Mouse (Mus musculus): ENCODE results near the gene Olfr606. TPM values are rescaled to one million over a fixed set of nuclear protein-coding genes. Genes with fewer than 3 reads are reported as not detected.
"Not testable (repeated sequence)": the region's sequence is repeated elsewhere in the genome, so short reads cannot be mapped to it uniquely, and the experiment has no call there.

Gene Olfr606
- 0.16 TPM in 1 of 2 replicates, not detected in the other for polyA plus RNA-seq (2015; fragmentation: Nextera tagmentation; extraction: Ambion mirVana)

DNA sequence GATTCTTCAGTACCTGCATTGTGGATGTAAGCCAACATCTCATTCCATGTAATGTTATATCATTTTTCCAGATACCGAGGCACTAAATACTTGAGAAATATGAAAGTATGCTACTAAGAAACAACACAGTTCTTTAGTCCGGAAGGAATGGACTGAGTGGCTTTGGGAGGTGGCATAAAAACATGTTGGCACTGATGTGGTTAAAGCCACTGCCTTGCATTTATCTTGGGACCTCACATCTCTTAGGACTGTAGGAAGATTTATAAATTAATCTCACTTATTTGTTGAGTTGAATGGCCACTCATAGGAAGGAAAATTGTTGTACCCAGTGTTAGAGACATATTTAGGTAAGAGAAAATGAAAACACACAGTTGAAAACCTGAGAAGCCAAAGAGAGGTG lies at the start of gene Olfr606:
Gene Olfr606, plus strand, starts transcription at position 301 of the 400 bp plus-strand sequence.
- Histone ChIP-seq H3K27me3 (no peaks in the 10 kb centered on the region), H3K36me3 (no peaks in the 10 kb centered on the region), H3K9ac (no peak within 1 kb of the TSS), H3K4me1 (no peaks in the 10 kb centered on the region), H3K4me3 (replicated peaks) (no peak within 1 kb of the TSS), H3K9me3 (replicated peaks) (no peaks in the 10 kb centered on the region), H3K4me2 (replicated peaks) (no peak within 1 kb of the TSS), H3K27ac (replicated peaks) (no peak within 1 kb of the TSS)
- 85% methylated on average over 2 of the region's 2 CpGs for WGBS
- no peak for ATAC-seq (ENCODE audit: insufficient number of reproducible peaks, low FRiP score, low TSS enrichment, low read depth)

DNA sequence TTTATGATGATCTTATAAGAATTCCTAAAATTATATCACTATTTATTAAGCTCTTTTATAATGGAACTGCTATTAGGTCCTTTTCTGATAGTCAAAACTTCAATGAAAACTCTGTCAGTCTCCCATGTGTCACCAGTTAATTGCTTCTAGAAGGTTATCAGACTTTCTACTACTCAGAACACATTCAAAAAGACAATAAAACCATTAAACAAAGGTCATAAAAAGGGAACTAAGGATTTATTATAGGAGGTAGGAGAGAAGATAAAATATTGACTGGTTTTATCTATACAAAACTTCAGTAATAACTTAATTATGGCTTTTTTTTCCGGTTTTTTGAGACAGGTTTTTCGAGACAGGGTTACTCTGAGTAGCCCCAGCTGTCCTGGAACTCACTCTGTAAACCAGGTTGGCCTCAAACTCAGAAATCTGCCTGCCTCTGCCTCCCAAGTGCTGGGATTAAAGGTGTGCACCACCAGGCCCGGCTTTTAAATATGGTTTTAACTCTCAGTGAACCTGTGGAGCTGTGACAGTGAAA lies 42.3 kb upstream of the Olfr606 start:
- H3K4me1 ChIP-seq; H3K27ac ChIP-seq (replicated peaks); H3K36me3 ChIP-seq; ATAC-seq (ENCODE audit: insufficient number of reproducible peaks, low FRiP score, low TSS enrichment, low read depth); H3K4me3 ChIP-seq (replicated peaks); H3K4me2 ChIP-seq (replicated peaks); H3K27me3 ChIP-seq; H3K9ac ChIP-seq; H3K9me3 ChIP-seq (replicated peaks): not testable (repeated sequence)
- WGBS: 70% methylated on average over 3 of the region's 3 CpGs

DNA sequence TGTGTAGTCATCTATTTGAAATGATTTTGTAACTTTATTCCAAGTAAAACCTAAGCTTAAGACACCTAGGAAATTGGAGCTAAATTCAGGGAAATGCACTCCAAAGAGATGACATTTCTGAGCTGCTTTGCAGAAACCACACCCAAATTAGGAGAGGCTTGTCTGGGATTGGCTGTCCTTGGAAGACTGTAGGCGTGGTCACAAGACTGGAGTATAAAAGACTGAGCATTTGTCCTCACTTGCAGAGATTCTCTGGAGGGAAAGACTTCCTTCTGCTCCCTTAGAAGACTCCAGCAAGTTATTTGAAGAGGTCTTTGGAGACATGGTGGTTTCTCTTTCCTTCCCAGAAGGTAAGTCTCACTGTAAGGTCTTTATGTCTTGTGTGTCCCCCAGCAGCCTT lies 34.1 kb upstream of the Olfr606 start, which contains the start of gene Usp17lc:
Gene Usp17lc, plus strand, starts transcription at position 301 of the 400 bp plus-strand sequence.
- H3K9ac ChIP-seq; H3K27me3 ChIP-seq; H3K27ac ChIP-seq (replicated peaks); H3K4me1 ChIP-seq; H3K9me3 ChIP-seq (replicated peaks); H3K4me2 ChIP-seq (replicated peaks); ATAC-seq (ENCODE audit: insufficient number of reproducible peaks, low FRiP score, low TSS enrichment, low read depth); H3K4me3 ChIP-seq (replicated peaks); H3K36me3 ChIP-seq: not testable (repeated sequence)
- 65% methylated on average over 1 of the region's 1 CpGs for WGBS

DNA sequence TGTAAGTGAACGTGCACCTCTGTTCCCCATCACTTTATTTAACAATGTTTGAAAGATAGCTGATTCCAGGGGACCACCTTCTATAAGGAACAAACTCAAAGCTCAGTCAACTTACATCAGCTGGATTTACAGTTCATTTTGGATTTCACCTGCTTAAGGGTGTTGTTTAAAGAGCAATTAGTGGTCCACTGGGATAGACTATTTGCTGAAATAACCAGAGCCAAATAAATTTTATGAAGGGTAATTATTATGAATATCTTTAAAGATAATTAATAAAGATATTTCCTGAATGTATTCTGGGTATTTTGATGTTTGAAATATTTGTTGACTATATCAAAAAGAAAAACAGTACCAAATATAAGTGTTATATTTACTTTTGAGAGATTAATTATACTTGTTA lies 3.5 kb upstream of the Olfr606 start, which contains the start of gene Olfr605:
Gene Olfr605, minus strand, starts transcription at position 101 of the 400 bp plus-strand sequence.
- Histone ChIP-seq H3K36me3 (no peaks in the 10 kb centered on the region), H3K27ac (replicated peaks) (no peak within 1 kb of the TSS), H3K27me3 (no peaks in the 10 kb centered on the region), H3K4me3 (replicated peaks) (no peak within 1 kb of the TSS), H3K9ac (no peak within 1 kb of the TSS), H3K4me2 (replicated peaks) (no peak within 1 kb of the TSS), H3K9me3 (replicated peaks) (no peaks in the 10 kb centered on the region), H3K4me1 (no peaks in the 10 kb centered on the region)
- 79% methylated on average over 1 of the region's 1 CpGs for WGBS
- no peak for ATAC-seq (ENCODE audit: insufficient number of reproducible peaks, low FRiP score, low TSS enrichment, low read depth)

DNA sequence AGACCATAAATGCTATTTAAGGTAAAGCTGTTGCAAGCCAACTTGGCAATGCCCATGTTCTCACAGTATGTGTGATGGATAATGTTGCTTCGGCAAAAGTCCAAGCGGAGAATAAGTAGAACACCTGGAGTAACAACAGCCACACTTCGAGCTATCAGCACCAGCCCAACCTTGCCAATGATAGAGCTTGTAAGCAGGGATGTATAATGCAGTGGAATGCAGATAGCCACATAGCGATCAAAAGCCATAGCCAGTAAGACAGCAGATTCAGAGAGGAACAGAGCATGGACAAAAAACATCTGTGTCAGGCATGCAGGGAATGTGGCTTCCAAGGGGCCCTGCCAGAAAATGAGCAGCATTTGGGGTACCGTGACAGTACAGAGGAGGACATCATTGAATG lies 11.7 kb downstream of the Olfr606 start:
- H3K27ac ChIP-seq (replicated peaks): no peak overlapping the region
- WGBS: 84% methylated on average over 5 of the region's 5 CpGs
- no peaks in the 10 kb centered on the region for H3K9me3 ChIP-seq (replicated peaks)
- no peak for ATAC-seq (ENCODE audit: insufficient number of reproducible peaks, low FRiP score, low TSS enrichment, low read depth)
- no peaks in the 10 kb centered on the region for H3K36me3 ChIP-seq
- no peak overlapping the region for H3K9ac ChIP-seq
- no peaks in the 10 kb centered on the region for H3K4me1 ChIP-seq
- H3K4me2 ChIP-seq (replicated peaks): no peak overlapping the region
- H3K27me3 ChIP-seq: no peaks in the 10 kb centered on the region
- H3K4me3 ChIP-seq (replicated peaks): no peak overlapping the region

DNA sequence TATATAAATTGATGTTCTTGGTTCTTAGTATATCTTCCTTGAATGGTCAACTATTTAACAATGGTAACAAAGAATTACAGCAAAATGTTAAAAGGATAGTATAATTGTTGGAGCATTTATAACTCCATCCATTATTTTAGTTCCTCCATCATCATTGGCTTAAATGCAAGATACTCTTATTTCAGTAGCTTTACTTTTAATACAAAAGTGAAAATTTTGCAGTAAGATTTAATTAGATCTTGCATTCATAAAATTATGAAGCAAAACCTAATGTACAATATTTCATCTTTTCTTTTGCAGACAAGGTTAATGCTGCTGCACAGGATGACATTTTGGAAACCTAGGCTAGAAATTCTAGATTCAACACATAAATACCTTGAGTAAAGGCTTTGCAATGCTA lies 20.7 kb downstream of the Olfr606 start, which contains the start of gene Olfr608:
Gene Olfr608, plus strand, starts transcription at position 301 of the 400 bp plus-strand sequence.
- no peaks in the 10 kb centered on the region for H3K9me3 ChIP-seq (replicated peaks)
- no peak within 1 kb of the TSS for H3K9ac ChIP-seq
- H3K27me3 ChIP-seq: no peaks in the 10 kb centered on the region
- H3K4me3 ChIP-seq (replicated peaks): no peak within 1 kb of the TSS
- no peaks in the 10 kb centered on the region for H3K4me1 ChIP-seq
- no peak within 1 kb of the TSS for H3K4me2 ChIP-seq (replicated peaks)
- H3K36me3 ChIP-seq: no peaks in the 10 kb centered on the region
- no peak within 1 kb of the TSS for H3K27ac ChIP-seq (replicated peaks)
- ATAC-seq (ENCODE audit: insufficient number of reproducible peaks, low FRiP score, low TSS enrichment, low read depth): no peak

DNA sequence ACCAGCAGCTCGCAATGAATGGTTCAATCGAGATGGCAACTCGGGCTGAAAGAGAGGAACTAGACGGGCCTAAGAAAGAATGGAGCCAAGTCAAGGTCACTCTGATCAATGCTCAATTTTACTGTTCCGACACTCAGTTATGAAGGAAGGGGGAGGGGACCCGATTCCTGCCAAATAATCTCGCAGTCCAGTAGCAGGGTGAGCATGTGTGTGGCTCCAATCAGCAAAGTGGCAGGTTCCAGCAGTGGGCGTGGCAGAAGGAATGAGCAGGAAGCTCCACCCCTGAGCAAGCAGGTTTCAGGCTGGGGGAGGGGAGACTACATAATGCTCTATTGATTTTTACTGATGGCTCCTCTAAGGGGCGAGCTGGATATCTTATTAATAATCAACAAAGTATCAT lies 28.3 kb downstream of the Olfr606 start:
- not testable (repeated sequence) for H3K4me3 ChIP-seq (replicated peaks); H3K9ac ChIP-seq; H3K36me3 ChIP-seq; H3K4me1 ChIP-seq; H3K27ac ChIP-seq (replicated peaks); ATAC-seq (ENCODE audit: insufficient number of reproducible peaks, low FRiP score, low TSS enrichment, low read depth); H3K27me3 ChIP-seq; H3K9me3 ChIP-seq (replicated peaks); H3K4me2 ChIP-seq (replicated peaks)
- WGBS: 86% methylated on average over 9 of the region's 9 CpGs

DNA sequence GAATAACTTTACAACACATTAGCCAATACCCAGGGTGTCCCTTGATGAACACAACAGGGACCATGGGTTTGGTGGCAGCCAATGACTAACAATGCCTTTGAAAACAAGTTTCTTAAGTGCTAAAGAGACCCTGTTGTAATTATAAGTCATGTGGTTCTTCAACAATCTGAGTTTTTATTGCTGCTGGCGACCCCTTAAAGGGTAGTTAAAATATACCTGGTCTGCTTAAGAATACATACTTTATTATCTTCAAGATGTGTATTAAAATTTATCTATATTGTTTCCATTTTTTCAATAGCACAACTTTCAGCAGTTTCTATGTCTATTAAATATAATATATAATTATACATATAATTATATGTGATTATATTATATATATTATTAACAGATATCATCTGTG lies 49.1 kb downstream of the Olfr606 start, which contains the start of gene Olfr609:
Gene Olfr609, minus strand, starts transcription at position 101 of the 400 bp plus-strand sequence.
- H3K4me3 ChIP-seq (replicated peaks): no peak within 1 kb of the TSS
- H3K27ac ChIP-seq (replicated peaks): no peak within 1 kb of the TSS
- H3K4me2 ChIP-seq (replicated peaks): no peak within 1 kb of the TSS
- no peak for ATAC-seq (ENCODE audit: insufficient number of reproducible peaks, low FRiP score, low TSS enrichment, low read depth)
- no peaks in the 10 kb centered on the region for H3K4me1 ChIP-seq
- no peaks in the 10 kb centered on the region for H3K27me3 ChIP-seq
- no peak within 1 kb of the TSS for H3K9ac ChIP-seq
- no peaks in the 10 kb centered on the region for H3K36me3 ChIP-seq
- H3K9me3 ChIP-seq (replicated peaks): no peaks in the 10 kb centered on the region
- 49% methylated on average over 1 of the region's 1 CpGs for WGBS

Small RNA genes within 50 kb of the gene (microRNA-seq; reads per million reads assigned to microRNA genes)
- not detected for gene Gm25774 (ENCODE audit: borderline number of aligned reads)

Other genes with a start within 250 kb of the Olfr606 start
- not detected in 2 replicates for gene Olfr593, start 237.2 kb upstream of the Olfr606 start, polyA plus RNA-seq (2015; fragmentation: Nextera tagmentation; extraction: Ambion mirVana)
- 0.15 and 0.24 TPM in 2 replicates for gene Olfr594, start 232.1 kb upstream of the Olfr606 start, polyA plus RNA-seq (2015; fragmentation: Nextera tagmentation; extraction: Ambion mirVana)
- not detected in 2 replicates for gene Usp17ld, start 196.5 kb upstream of the Olfr606 start, polyA plus RNA-seq (2015; fragmentation: Nextera tagmentation; extraction: Ambion mirVana)
- gene Olfr596, start 143.4 kb upstream of the Olfr606 start, polyA plus RNA-seq (2015; fragmentation: Nextera tagmentation; extraction: Ambion mirVana): not detected in 2 replicates
- 0.15 TPM in 1 of 2 replicates, not detected in the other for gene Olfr597, start 132.7 kb upstream of the Olfr606 start, polyA plus RNA-seq (2015; fragmentation: Nextera tagmentation; extraction: Ambion mirVana)
- 0.12 and 0.55 TPM in 2 replicates for gene Olfr598, start 125.5 kb upstream of the Olfr606 start, polyA plus RNA-seq (2015; fragmentation: Nextera tagmentation; extraction: Ambion mirVana)
- gene Olfr599, start 113.1 kb upstream of the Olfr606 start, polyA plus RNA-seq (2015; fragmentation: Nextera tagmentation; extraction: Ambion mirVana): not detected in 2 replicates
- not detected in 2 replicates for gene Olfr600, start 99.4 kb upstream of the Olfr606 start, polyA plus RNA-seq (2015; fragmentation: Nextera tagmentation; extraction: Ambion mirVana)
- gene Olfr601, start 86.4 kb upstream of the Olfr606 start, polyA plus RNA-seq (2015; fragmentation: Nextera tagmentation; extraction: Ambion mirVana): 0.22 and 0.43 TPM in 2 replicates
- gene Olfr603, start 62.9 kb upstream of the Olfr606 start, polyA plus RNA-seq (2015; fragmentation: Nextera tagmentation; extraction: Ambion mirVana): not detected in 2 replicates
- not detected in 2 replicates for gene Usp17lc, start 34.0 kb upstream of the Olfr606 start, polyA plus RNA-seq (2015; fragmentation: Nextera tagmentation; extraction: Ambion mirVana)
- not detected in 2 replicates for gene Olfr605, start 3.6 kb upstream of the Olfr606 start, polyA plus RNA-seq (2015; fragmentation: Nextera tagmentation; extraction: Ambion mirVana)
- gene Olfr607, start 15.1 kb downstream of the Olfr606 start, polyA plus RNA-seq (2015; fragmentation: Nextera tagmentation; extraction: Ambion mirVana): 0.18 TPM in 1 of 2 replicates, not detected in the other
- gene Olfr608, start 20.8 kb downstream of the Olfr606 start, polyA plus RNA-seq (2015; fragmentation: Nextera tagmentation; extraction: Ambion mirVana): 0.14 and 0.25 TPM in 2 replicates
- not detected in 2 replicates for gene Olfr609, start 49.0 kb downstream of the Olfr606 start, polyA plus RNA-seq (2015; fragmentation: Nextera tagmentation; extraction: Ambion mirVana)
- gene Olfr610, start 63.1 kb downstream of the Olfr606 start, polyA plus RNA-seq (2015; fragmentation: Nextera tagmentation; extraction: Ambion mirVana): 0.28 TPM in 1 of 2 replicates, not detected in the other
- gene Olfr611, start 71.8 kb downstream of the Olfr606 start, polyA plus RNA-seq (2015; fragmentation: Nextera tagmentation; extraction: Ambion mirVana): not detected in 2 replicates
- 0.26 and 0.27 TPM in 2 replicates for gene Olfr612, start 93.7 kb downstream of the Olfr606 start, polyA plus RNA-seq (2015; fragmentation: Nextera tagmentation; extraction: Ambion mirVana)
- gene Olfr613, start 99.0 kb downstream of the Olfr606 start, polyA plus RNA-seq (2015; fragmentation: Nextera tagmentation; extraction: Ambion mirVana): 0.08 and 0.11 TPM in 2 replicates
- 0.25 and 0.29 TPM in 2 replicates for gene Olfr615, start 107.0 kb downstream of the Olfr606 start, polyA plus RNA-seq (2015; fragmentation: Nextera tagmentation; extraction: Ambion mirVana)
- gene Olfr616, start 120.1 kb downstream of the Olfr606 start, polyA plus RNA-seq (2015; fragmentation: Nextera tagmentation; extraction: Ambion mirVana): 0.11 TPM in 2 replicates
- gene Olfr617, start 124.0 kb downstream of the Olfr606 start, polyA plus RNA-seq (2015; fragmentation: Nextera tagmentation; extraction: Ambion mirVana): not detected in 2 replicates
- 0.07 TPM in 1 of 2 replicates, not detected in the other for gene Olfr618, start 141.1 kb downstream of the Olfr606 start, polyA plus RNA-seq (2015; fragmentation: Nextera tagmentation; extraction: Ambion mirVana)
- gene Olfr619, start 151.5 kb downstream of the Olfr606 start, polyA plus RNA-seq (2015; fragmentation: Nextera tagmentation; extraction: Ambion mirVana): 0.20 TPM in 1 of 2 replicates, not detected in the other
- gene Olfr620, start 163.5 kb downstream of the Olfr606 start, polyA plus RNA-seq (2015; fragmentation: Nextera tagmentation; extraction: Ambion mirVana): 0.21 and 0.24 TPM in 2 replicates
- gene Olfr622, start 193.7 kb downstream of the Olfr606 start, polyA plus RNA-seq (2015; fragmentation: Nextera tagmentation; extraction: Ambion mirVana): 0.29 and 0.68 TPM in 2 replicates
- gene Olfr623, start 214.7 kb downstream of the Olfr606 start, polyA plus RNA-seq (2015; fragmentation: Nextera tagmentation; extraction: Ambion mirVana): not detected in 2 replicates
- gene Olfr624, start 222.1 kb downstream of the Olfr606 start, polyA plus RNA-seq (2015; fragmentation: Nextera tagmentation; extraction: Ambion mirVana): 0.04 and 0.07 TPM in 2 replicates
- not detected in 2 replicates for gene Olfr625-ps1, start 233.7 kb downstream of the Olfr606 start, polyA plus RNA-seq (2015; fragmentation: Nextera tagmentation; extraction: Ambion mirVana)